Mouse (Mus musculus) thymus, postnatal 14 days (tissue): ENCODE measurements around the gene Fhdc1.

Source experiments
- DNase-seq: peaks from one replicate; pipeline ENCODE4 v3.0.0; 2021

Fhdc1 gene

DNA sequence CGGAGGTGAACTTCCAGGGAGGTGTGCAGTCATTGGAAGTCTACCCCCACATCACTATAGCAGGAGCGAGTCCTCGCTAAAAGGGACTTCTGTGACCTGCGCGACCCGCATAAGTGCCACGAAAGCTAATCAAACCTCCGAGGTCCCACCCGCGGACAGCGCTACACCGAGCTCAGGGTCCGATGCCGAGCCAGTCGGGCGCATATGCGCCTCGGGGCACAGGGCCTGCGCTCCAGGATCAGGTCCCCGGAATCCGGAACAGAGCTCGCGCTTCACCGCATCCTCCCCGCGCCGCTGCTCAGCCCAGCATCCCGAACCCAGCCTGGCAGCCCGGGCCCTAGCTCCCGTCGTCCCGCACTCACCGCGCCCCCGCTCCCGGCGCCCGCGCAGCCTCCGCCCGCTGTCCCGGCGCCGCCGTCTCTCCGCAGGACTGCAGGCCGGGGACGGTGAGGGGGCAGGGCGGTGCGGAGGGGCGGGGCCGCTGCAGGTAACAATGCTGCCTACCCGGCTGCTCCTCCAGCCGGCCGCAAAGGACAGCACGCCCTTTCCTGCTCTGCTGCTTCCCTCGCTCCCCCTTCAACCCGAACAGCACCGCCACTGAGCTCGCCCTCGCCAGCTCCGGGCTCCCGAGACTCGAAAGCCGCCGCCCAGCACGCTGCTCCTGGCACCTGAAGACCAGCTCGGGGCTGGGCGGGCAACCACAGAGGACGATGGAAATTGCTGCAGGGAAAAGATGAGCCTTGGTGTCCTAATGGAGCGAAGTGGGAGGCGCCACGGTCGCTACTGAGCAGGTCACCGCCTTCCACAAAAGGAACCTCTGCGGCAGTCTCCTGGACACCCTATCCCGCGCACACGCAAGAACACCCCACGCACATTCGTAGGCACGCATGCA is at the start of gene Fhdc1:
Fhdc1 (minus strand) TSS at position 424 of the 892 bp plus-strand sequence.
- DNase-seq, result peak; percentile 41

DNA sequence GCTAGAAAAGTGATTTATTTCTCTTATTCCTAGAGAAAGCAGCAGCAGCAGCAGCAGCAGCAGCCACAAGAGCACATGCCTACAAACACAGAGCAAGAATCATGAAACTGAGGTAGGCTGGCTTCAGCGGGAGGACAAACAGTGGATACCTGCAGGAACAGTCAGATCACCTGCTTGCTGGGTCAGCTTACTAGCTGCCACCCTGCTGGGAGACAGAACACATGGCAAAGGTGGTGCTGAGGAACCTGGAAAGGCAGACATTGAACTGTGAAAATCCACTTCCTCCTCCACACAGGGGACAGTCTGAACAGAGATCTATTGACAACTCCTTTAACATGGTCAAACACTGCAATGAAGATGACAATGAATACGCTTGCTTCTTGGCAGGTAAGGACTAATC is 48.8 kb upstream of the Fhdc1 start:
- no peak for DNase-seq

DNA sequence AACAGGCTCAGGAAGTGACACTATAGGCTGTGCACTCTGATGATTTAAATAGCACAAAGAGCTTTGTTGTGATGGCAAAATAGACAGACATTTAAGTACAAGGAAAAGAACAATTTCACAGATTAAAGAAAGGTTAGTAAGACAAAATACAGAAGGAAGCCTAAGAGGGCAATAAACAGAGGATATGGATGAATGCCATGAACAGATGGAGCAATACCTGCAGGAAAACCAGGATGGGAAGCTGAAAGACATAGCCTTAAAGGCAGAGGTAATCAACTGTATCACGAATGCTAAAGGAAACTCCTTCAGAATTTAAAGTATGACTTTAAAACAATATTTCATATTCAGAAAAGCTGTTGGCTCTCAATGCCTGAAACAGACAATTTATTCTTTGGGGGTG is 44.7 kb upstream of the Fhdc1 start:
- DNase-seq, result no peak

DNA sequence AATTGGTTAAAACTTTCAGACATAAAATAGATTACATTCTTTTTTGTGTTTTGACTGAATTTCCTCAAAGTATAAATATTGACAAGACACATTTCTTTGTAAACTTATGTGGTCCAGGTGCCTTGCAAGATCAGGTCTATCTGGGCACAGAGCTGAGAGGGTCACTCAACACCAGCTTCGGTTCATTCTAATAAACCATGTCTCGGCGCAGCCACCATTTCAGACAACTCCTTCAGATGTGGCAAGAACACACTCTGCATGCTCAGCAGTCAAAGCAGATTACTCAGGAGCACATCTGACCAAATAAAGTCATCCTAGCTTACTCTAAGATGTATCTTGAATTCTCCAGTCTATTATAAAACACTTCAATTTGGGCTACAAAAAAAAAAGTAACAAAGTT is 35.9 kb upstream of the Fhdc1 start:
- no peak for DNase-seq

DNA sequence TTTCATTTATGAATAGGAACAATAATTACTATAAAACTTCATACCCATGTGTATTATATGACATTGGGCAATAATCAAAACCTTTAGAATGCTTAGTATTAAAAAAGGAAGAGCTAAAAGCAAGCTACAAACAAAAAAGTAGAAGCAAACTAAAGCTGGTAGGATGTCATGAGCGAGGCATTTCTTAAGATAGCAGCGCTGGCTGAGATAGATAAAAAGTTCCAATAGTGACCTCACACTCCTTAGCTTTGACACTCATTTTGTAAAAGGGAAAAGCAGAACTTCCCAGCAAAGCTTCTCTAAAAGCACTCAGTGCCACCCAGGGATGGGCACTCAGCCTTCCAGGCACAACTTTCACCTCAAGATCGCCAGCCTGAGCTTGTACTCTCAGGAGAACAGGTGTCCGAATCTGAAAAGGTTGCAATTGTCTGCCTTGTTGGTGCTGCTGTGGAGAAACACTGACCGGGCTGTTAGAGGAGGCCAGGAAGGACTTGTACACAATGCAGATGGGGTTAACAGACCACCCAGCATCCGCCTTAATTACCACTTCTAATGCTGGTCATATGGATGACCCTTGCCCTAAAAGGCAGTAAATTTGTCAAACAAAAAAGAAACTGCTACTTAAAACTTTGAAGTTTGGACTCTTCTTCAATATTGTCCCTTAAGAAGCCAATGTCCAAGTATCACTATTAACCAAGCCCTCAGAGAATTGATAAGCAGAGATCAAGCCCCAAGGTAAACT is 32.7 kb upstream of the Fhdc1 start:
- no peak for DNase-seq

DNA sequence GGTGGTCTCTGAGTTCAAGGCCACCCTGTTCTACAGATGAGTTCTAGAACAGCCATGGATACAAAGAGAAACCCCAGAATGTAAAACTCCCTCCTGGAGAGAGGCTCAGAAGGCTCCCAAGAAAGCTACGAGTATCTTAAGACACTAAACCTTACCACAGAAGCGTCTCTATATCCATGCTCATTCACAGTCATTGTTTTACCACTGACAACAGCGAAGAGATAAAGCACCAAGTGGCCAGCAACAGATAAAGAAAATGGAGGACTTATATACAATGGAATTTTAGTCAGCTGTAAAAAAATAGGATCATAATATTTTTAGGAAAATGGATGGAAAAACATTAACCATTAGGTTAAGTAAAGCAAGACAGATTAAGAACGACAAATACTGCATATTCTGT is 25.0 kb upstream of the Fhdc1 start:
- no peak for DNase-seq

DNA sequence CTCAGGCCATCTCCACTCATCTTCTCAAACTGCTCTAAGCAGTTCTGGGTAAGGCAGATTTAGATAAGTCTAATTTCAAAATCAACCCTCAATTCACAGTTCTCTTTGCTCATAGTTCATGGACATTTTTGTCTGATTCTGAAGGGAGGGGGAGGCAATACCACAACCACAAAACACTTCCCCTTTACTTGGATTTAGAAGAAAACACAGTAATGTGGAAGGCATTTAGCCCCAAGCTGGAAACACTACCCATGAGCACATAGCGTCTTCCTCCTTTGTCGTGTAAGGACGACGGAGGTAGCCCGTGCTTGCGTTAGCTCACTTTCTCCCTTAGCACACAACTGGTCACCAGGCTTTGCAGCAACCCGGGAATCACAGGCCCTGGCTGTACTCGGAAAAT is 24.1 kb upstream of the Fhdc1 start:
- no peak for DNase-seq

DNA sequence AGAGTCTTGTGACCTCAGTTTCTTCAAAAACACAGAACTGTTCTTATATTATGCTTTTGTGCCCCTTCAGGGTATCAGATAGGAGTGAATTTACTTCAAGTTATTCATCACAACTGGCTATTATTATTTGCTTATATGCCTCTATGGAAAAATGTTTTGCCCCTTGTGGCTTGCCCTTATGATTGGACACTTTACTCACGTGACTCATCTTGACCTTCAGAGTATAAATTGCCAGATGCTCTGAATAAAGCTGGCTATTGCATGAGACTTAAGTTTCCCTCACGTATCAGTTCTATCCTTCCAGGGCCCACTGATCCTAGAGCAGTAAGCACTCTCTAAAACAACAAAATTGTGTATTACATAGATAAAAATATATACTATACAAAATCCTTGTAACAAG is 21.9 kb upstream of the Fhdc1 start:
- no peak for DNase-seq

DNA sequence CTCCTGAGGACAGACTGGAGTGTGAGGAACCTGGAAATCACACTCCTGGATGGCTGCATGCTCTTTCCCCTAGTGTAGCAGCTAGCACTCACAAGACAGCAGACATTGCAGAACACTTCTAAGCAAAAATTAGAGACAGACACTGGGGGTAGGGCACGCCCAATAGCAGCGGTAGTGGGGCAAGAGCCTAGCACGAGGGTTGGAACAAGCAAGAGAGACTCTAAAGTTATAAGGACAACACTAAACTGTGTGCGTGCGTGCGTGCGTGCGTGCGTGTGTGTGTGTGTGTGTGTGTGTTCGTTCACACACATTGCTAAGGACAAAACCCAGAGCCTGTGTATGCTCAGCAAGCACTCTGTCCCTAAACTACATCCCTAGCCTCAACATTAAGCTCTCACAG is 20.3 kb upstream of the Fhdc1 start:
- DNase-seq, result no peak

DNA sequence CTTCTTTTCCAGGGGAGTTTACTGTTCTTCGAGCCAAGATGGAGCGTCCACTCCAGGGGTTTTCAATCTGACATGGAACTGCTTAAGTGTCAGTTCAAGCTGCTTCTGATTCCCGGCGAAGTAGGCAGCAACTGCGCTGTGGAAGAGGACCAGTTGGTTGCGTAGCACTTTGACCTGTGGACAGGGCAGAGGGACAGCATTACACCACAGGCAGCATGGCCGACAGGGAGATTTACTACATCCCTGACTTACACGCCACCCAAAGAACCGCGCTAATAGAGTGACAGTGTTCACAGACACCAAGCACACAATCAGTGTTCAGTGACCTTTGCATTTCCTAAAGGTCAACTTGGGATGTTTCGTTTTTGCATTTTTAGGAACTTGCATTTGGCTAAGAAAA is 17.5 kb upstream of the Fhdc1 start:
- DNase-seq, result no peak

DNA sequence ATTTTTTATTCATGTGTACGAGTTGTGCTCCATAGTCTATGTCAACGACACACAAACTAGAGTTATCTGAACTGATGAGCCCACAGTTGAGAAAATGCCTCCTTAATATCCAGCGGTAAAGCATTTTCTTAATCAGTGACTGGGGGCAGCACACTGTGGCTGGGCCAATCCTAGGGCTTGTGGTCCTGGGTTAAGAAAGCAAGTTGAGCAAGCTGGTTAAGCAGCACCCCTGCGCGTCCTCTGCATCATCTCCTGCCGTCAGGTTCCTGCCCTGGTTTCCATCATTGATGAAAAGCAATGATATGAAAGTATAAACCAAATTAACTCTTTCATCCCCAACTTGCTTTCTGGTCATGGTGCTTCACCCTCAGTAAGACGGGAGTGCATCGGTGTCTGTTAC is 12.4 kb upstream of the Fhdc1 start:
- no peak for DNase-seq

DNA sequence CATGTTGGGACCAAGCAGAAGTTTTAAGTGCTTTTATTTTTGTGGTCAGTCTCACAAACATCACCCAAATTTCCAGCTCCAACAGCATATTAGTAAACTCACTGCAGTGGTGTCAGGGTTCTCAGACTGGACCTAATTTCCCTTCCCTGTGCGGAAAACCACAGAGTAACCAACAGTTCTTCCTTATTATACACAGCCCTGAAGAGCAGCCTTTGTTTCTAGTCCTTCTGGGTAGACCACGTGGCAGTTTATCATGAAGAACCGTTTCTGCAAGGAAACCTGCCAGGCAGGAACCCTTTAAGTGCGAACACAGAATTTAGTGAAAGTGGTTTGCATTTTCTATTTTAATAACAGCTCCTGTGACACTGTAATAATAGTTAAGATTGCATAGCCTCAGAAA is 11.9 kb upstream of the Fhdc1 start:
- DNase-seq, result no peak

DNA sequence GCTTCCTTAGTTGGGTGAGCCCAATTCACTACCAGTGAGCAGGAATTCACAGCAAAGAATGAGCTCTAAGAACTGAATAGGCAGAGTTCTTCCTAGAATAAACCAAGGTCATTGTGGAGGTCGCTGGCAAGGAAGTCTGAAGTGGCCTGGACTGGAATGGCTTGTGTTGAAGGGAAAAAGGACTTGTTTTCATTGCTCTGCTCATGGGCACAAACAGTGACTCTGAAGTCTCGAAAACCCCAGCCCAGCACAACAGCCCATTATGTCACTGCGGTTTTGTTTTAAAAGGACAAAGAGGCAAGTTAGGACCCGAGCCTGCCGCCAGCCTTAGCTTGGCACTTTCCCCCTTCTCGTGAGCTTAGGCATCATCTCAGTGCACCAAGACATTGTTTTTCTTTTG is 8.5 kb upstream of the Fhdc1 start:
- DNase-seq, result no peak

DNA sequence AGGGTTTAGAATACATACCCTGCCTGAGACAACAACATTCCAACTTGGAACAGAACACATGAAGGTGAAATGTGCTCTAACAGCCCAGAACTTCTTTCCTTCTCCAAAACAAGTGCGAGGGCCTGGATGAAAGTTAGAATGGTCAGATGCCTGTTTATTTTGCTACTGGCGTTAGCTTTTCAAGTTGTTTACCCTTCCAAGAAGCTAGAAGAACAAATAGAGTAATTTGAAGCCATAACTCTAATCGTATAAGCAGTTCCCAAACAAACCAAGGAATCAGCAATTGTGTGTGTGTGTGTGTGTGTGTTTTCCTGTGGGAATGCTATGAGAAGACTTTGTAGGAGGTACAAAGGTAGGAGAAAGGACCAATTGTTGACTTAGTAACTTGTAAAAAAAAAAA is 4.7 kb upstream of the Fhdc1 start:
- no peak for DNase-seq

DNA sequence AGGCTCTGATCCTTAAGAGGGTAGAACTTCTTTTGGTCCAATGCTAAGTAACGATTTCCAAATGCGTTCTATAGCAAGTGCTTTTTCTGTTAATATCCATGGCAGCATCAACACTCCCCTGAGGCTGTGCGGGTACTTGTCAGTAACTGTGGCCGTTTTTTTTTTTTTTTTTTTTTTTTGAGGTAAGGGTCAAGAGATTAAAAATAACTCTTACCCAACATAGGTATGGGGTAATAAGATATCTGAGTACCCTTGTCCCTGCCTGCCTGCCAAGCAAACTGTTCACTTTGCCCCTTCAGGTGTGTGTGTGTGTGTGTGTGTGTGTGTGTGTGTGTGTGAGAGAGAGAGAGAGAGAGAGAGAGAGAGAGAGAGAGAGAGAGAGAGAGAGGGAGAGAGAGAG is 4.1 kb upstream of the Fhdc1 start:
- DNase-seq, result no peak

DNA sequence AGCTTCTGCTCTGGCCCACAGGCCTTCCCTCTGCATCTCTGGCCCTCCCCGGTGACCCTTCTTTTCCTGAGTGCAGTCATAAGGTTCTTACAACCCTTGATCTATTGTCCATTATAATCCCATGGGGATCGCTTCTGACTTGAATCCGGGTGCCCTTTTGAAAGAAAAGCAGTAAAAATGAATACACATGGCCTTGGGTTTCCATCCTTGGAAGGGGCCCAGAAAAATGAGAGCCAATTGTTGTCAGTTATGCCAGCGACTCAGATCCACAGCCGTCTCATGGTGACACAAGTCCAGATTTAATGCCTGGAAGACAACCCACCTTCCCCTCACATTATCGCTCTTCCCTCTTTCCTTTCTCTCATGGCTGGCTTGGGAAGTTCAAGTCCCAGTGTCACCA is 1.9 kb upstream of the Fhdc1 start:
- no peak for DNase-seq

DNA sequence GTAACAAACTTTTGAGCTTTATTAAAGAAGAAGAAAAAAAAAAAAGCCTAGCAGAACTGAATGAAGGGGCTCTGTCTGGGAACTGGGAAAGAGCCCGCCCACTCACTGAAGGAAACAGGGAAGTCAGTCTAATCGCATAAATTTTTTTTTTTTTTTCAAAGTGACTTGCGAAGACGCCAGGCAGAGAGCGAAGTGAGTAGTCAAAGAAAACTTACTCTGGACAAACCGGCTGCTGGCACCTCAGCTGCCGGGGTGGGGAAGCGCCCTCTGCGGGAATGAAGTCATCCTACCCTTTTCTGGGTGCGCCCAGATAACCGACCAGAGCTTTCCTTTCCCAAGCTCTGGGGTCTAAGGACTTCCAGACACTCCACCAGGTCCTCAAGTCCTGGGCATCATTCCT is 875 bp upstream of the Fhdc1 start:
- peak; percentile 6 for DNase-seq

DNA sequence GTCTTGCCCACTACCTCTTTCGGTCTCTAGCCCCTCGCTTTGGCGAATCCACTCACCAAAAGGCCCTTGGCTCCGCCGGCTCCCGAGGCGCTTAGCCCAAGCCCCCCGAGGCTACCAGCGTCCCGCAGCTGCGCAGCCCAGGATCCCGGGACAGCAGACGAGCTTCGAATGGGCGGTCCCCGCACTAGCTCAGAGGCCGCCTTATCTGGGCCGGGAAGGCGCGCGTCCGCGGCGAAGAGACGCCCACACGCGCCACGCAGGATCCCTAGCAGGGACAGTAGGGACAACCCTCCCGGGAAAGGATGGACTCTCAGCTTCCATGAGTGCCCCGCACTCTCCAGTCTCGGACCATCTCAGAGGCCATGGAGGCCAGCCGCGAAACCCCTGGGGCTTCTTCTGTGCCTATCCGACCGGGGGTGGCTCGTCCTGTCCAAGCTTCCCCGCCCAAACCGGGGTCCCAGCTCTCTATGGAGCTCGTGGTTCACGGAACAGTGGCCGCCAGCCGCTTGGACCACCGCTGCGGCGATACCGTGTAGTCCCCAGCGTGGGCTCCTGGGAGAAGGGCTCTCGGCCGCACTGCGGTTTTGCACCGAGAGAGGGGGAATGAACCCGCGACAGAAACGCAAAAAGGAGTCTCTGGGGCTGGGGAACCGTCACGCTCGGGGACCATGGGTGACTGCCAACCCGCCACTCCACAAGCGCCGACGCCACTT is 780 bp downstream of the Fhdc1 start:
- DNase-seq, result no peak

DNA sequence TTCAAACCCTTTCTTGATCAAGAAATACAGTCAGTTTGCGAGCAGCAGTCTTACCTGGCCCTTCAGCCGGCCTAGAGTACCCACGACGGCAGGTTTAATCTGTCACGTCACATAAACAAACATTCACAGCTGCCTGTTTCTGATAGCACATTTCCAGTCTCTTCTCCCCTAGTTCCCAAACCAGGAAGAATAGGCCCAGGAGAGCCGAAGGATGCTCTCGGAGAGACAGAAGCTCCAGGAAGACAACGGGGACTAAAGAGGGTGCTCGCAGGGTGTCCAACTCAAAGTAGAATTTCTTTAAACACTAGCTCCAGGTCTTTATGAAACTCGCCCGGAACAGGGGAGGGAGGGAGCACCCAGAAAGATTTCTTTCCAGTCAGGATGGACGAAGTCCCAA is 1.3 kb downstream of the Fhdc1 start:
- DNase-seq, result no peak

DNA sequence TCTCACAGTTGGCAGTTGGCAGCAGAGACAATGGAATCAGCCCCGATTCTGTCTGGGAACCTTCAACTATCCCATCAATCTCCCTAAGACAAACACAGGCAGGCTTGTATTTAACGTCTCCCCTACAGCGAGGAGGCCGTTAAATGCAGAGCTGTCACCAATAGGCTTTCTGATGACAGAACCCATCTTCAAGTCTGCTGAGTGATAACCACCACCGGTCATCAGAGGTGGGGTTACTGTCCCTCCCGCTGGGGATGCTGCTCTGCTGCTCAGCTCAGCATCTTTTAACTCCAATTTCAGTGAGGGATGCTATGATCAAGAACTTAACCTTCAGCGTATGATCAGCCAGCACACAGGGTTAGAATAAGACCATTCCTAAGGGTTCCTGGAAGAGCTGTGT is 2.0 kb downstream of the Fhdc1 start:
- DNase-seq, result no peak

DNA sequence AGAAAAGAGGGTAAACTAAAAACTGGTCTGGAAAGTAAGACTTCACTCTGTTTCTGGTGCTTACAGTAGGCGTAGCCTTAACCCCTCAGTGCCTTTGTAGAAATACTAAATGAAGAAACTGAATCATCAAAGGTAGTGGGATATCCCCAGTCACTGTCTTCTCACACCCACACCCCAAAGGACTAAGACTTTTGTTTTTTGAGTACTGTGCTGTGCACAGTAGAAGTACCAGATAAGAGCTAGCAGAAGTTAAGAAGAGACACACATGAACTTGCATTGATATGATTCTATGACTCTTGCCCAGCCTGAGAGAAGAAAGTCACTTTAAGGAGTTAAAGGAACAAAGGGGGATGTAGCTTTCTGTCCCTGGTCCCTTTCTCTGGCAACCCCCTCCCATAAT is 2.7 kb downstream of the Fhdc1 start:
- DNase-seq, result no peak

DNA sequence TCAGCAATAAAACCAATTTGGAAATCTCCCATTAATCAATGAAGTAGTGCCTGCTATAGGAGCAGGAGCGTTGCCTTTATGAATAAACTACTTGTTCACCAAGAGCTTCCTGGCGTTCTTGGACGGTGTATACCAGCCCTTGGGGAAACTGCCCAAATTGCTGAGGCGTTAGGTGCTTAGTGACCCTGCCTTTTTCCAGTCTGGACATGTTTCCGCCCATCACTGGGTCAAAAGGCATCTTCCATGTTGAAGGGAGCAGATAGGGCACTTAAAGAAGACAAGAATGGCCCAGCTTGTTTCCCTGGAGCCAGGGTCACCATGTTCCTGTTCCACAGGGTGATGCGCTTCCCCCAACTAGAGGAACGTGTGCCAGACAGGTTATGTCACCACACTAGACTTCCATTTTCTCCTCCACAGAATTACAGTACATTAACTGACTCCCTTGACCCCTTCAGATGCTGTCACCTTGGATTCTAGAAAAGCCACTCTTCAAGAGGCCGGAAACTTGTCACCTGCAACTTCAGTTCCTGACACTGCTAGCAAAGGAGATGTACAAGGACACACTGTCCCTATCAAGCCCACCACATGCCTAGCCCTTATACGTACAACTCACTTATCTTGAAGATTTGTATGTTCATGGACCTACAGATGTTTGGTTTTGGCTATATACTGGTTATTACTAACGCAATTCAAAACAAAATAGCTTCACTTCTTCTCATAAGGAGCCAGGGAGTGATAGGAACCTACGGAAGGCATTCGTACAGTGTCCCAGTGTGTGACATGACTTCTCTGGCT is 5.1 kb downstream of the Fhdc1 start:
- DNase-seq, result no peak

DNA sequence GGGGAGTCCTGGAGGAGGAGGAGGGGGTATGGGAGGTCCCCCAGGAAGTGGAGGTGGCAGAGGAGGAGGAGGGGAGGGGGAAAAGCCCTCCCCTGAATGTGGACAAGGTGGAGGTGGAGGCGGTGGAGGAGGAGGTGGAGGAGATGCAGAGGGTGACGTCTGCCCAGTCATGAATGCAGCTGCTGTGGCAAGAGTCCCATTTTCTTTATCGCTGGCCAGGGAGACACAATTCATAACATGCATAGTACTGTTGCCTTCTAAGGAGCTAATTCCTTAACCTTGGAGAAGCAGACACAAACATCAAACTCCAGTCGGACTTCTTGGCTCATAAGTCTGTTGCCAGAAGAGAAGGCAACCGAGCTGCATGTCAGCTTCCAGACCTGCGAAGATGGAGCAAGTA is 5.8 kb downstream of the Fhdc1 start:
- DNase-seq, result no peak
